Mouse (Mus musculus): ENCODE data around the gene Ulk4.

Ulk4 gene

DNA sequence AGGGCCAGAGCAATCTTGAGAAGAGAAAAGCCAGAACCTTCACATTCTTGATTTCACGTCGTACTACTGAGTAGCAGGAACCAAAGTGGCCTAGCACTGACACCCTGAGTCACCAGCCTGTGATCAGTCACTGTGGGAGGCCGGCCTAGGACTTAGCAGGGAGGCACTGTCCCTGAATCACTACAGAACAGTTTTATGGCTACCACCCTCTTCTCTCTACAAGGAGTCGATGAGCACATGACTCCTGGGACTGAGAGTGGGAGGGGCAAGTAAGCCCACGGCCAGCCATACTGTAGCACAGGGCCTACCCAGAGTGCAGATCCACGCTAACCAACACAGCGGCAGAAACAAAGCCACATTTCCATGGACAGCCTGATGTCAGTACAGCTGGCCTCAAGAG, 183.2 kb downstream of the Ulk4 start:
- DNase-seq, result no peak

DNA sequence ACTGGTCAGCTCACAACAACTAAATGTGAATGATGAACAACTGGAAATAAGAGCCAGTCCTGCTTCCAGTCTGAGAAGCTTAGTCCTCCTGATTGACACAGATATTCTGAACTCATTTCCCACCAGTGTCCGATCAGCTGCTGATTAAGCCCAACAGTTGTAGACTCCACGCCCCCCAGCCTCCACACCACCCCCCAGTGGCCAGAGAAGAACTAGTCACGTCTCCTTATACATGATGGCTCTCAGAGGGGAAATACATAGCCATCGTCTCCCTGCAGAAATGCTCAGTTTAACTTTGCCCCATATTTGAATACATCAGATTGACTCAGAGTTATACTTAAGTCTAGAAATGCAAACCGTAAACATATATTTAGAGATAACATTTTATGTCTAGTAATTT, 184.4 kb downstream of the Ulk4 start:
- peak; percentile 14 for DNase-seq

DNA sequence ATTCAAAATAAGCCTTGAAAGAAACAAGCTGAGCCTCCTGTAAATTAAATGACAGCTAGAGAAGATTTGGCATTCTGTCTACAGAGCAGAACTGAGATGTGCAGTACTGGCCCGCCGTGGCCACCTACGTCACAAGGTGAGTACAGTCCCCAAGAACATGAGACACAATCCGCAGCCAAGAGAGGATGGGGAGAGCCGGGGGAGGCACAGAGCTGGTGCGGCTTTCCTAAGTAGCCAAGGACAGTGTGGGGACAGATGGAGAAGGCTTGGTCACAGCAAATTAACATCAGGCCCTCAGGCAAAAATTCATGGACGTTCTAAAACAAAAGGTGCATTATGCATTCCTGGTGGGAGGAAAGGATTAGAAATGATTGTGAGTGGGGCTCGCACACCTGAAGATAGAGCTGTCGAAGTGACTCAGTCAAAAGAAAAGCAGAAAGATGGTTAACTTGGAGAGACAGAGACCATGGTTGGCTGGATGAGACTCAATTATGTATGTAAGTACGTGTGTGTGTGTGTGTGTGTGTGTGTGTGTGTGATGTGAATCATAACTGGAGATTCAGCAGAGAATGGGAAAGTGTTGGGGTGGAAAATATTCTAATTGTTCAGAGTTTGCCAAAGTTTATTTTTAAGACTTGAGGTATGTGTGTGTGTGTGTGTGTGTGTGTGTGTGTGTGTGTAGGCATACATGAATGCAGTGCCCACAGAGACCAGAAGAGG, 185.8 kb downstream of the Ulk4 start:
- DNase-seq, result no peak

DNA sequence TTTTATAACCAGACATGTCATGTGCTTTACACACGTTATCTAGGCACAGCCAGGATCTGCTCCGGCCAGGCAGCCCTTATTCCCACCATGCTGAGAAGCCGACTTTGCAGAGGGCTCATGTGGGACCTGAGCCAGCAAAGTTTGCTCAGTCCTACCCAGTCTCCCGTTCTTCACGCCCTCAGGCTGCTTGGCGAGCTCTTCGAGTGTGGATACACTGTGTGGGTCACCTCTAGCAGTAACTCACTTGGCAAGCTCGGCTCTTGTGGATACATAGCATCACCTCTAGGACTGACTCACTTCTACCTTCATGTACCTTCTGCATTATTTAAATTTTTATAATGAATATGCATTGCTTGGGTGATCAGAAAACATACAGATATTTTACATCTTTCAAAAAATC, 189.3 kb downstream of the Ulk4 start:
- no peak for DNase-seq

- DNase-seq, result no peak
These were observed 192.8 kb downstream of the Ulk4 start for GRCm38 (mm10) chr9:121084191-121084590.

GRCm38 (mm10) chr9:121080834-121081233, 196.2 kb downstream of the Ulk4 start:
- DNase-seq, result no peak

GRCm38 (mm10) chr9:121080413-121080812, 196.6 kb downstream of the Ulk4 start:
- no peak for DNase-seq

DNA sequence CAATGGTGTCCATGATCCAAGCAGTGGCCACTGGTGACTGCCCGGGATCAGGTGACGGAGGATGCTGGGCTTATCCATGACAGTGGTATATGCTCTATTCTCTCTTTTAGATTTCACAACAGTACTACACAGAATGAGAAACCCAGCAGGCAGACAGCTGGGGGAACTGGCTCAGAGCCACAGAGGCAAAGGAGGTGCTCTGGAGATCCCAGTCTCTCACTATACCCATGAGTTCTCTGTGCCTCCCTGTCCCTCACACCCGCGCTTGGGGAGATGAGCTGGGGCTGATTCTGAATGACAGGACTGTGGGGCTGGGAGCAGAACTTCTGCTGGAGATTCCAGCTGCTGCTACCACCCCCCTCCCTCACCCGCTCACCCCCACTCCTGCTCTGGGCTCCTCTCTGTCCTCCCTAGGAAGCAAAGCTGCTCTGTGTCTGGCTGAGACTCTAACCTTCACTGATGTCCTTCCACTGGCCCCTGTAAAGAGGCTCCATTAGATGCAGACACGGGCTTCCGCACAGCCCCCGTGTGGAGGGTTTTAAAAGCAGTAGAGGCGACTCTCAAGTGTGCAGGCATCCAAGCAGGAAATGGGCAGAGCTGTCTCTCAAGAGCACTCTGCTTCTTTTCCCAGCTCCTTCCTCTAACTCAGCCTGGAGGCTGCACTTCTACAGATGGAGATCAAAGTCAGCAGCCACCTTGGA, 197.5 kb downstream of the Ulk4 start:
- DNase-seq, result peak; percentile 43

GRCm38 (mm10) chr9:121076291-121076690, 200.7 kb downstream of the Ulk4 start:
- no peak for DNase-seq

DNA sequence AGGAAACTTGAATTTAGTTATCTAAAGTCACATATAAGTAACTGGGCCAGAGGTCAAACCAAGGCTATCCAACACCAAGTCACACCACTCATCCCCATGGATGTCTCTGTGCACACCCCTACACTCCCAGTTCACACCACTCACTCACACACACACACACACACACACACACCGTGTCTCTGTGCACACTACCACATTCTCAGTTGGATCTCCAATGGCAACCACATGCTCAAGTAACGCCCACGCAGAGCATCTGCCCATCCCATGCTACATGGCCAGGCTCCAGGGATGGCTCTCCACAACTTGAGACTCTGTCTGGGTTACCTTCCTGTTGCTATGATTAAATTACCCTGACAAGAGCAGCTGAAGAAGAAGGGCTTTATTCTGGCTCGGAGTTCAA, 201.8 kb downstream of the Ulk4 start:
- no peak for DNase-seq

- no peak for DNase-seq
These were observed 202.3 kb downstream of the Ulk4 start for GRCm38 (mm10) chr9:121074726-121075125.

DNA sequence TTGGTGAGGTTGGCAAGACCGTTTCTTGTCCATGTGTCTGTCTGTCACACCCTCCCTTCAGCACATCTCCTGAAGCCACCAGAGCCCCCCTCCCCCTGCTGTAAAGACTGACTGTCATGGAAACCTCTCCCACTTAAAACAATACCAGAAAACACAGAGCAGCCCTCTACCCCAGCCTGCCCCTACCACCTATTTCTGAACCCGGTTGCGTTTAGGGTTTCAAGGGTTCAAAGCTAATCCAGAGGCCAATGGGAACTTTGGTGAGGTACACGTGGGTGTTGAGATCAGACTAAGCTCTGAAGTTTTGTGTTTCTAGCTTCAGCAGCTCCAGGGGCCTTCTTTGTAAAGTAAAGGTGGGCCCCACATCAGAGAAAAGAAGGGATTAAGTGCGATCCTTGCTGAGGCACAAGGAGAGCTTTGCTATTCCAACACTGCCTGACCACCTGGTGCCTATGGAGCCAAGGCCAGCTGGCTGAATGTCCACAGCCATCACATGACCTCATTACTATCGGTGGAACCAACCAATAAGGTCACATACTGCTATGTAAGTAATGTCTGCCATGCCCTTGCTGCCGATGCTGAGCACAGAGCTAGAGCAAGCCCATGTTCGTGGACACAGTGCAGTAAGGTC, 204.8 kb downstream of the Ulk4 start:
- peak; percentile 63 for DNase-seq

DNA sequence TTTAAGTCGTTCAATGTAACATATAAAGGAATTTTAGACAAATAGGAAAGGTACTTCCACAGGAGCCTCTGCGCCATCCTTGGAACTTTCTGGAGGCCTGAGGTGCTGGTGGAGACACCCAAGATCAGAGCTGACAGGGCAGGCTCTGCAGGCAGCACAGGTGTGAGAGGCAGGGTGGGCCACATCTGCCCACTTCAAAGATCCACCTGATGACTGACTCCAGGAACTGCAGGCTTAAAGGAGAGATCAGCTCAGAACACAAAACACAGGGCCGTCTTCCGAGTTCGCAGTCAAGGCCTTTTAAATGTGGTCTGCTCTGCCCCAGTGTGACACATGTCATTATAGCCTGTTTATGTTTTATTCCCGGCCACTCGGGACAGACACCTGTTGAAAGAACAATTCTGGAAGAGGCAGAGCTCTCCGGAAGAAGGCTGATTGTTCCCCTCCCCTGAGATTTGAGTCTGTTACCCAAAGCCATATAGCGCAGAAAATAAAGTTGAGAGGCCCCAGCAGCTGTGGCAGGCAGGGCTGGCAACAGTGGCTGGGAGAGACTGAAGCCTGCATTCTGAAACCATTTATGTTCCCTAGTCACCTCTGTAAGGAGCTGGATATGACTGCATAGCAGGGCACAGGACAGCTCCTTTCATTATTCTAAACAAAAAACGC, 205.4 kb downstream of the Ulk4 start:
- DNase-seq, result peak; percentile 61

DNA sequence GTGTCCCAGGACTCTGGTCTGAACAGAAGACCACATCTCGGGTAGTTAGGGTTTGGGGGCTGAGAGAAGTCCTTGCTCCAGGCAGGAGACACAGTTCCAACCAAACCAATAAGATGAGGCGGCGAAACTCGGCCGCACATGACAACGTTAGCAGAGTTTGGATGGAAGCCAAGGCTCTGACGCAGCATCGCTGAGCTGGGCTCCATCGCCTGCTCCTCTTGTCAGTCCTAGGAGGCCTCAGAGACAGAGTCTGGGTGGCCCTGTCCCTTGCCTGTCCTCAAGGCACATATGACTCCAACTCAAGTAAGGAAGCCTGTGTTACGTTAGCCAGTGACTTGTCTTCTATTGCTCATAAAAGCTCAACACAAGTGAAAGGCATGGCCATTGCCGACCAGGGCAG, 205.9 kb downstream of the Ulk4 start:
- DNase-seq, result no peak

DNA sequence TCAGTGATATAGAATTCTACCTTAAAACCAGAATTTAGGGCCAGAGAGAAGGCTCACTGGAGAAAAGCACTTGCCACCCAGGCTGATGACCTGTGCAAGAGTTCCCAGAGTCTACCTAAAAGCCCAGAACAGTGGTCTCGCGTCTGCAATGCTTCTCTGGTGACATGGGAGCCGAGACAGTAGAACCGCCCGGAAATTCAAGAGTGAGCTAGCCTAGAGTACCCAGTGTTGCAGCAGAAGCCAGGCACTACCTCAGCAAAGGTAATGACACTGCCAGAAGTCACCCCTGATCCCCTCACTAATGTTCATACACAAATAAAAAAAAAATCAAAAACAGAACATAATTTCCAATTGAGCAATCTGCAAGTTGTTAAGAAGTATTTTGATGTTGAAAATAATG, 208.9 kb downstream of the Ulk4 start:
- no peak for DNase-seq

GRCm38 (mm10) chr9:121067043-121067442, 210.0 kb downstream of the Ulk4 start:
- DNase-seq, result no peak

DNA sequence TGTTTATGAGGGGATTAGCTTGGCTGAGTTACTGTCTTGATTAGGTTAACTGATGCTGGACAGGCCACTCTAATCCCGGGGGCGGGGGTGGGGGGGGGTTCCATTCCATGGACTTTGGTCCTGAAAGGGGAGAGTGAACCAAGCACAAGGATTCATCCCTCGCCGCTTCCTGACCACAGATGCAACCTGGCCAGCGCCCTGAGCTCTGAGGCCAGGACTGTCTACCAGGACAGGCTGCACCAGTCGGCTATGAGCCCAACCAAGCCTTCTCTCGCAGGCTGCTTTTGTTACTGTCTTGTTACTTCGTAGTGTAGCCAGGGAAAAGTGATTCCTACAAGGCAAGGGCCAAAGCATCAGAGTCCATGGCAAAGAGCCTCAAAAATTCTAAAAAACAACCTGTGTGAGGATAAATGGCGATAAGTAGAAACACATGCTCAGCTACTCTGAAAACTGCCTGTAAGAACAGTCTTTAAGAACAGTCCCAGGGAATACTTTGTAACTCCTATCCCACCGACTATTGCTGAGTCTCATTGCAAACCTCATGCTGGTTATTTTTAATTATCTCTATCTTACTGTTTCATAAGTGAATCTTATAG, 211.5 kb downstream of the Ulk4 start:
- DNase-seq, result no peak

DNA sequence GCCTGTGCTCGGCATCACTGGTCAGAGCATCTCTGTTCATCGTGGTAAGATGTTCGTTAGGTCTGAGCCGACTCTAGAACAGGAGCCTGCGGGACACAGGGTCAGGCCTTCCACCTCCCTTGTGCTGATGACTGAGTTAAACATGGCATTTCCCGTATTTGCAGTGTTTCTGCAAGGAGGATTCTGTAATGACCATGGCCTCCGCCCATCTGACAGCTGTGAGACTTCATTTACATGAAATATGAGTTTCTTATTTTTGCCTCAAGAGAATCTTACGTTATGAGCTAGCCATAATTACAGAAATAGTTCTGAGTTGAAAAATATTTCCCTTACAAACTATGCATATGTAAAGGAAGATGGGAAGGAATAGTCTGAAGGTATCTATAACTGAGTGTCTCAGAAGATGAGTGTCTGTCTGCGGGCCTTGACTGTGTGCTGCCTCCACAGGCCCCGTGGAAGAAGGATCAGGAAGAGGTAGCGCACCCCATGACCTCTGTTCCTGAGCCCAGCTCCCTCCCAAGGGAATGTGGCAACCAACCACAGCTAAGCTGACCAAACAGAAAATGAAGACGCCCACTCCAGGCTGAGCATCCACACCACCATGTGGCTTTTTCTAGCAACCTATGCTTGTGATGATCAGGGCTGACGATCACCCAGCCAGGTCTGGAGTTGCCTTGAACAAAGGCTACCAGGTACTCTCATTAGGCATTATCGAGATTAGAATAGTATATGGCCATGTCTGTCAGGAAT, 212.2 kb downstream of the Ulk4 start:
- no peak for DNase-seq

GRCm38 (mm10) chr9:121062671-121063070, 214.3 kb downstream of the Ulk4 start:
- DNase-seq, result no peak

GRCm38 (mm10) chr9:121061820-121062623, 215.0 kb downstream of the Ulk4 start:
- DNase-seq, result no peak

- no peak for DNase-seq
These were observed 216.7 kb downstream of the Ulk4 start for GRCm38 (mm10) chr9:121060331-121060730.

GRCm38 (mm10) chr9:121059286-121059685, 217.7 kb downstream of the Ulk4 start:
- DNase-seq, result peak; percentile 52

All from thymus, postnatal 14 days (tissue).